Mouse (Mus musculus): ENCODE results near the gene Dnajb12. TPM values are rescaled to one million over a fixed set of nuclear protein-coding genes. Genes with fewer than 3 reads are reported as not detected.
A peak's percentile ranks its signal among the peaks of the same experiment; 100 is the strongest.

Gene Dnajb12
- total RNA-seq, 2 experiments from 2014 or later = 44.0 to 44.9 TPM

GRCm38 (mm10) chr10:59918111-59918510 is 38.8 kb downstream of the Dnajb12 start:
- no peak for DNase-seq

- peak; percentile 49 for DNase-seq
Observed at GRCm38 (mm10) chr10:59919494-59920181, 40.3 kb downstream of the Dnajb12 start.

GRCm38 (mm10) chr10:59920485-59920809 is 41.1 kb downstream of the Dnajb12 start:
- DNase-seq = no peak

- peak; percentile 55 for DNase-seq
Observed at GRCm38 (mm10) chr10:59920810-59921681, 41.7 kb downstream of the Dnajb12 start.

GRCm38 (mm10) chr10:59923493-59923892 is 44.1 kb downstream of the Dnajb12 start:
- no peak for DNase-seq

GRCm38 (mm10) chr10:59924305-59924704 is 44.9 kb downstream of the Dnajb12 start:
- DNase-seq = no peak

GRCm38 (mm10) chr10:59929205-59929604 is 49.8 kb downstream of the Dnajb12 start:
- DNase-seq = no peak

- DNase-seq = no peak
Observed at GRCm38 (mm10) chr10:59930996-59931395, 51.6 kb downstream of the Dnajb12 start.

GRCm38 (mm10) chr10:59932521-59932920 is 53.2 kb downstream of the Dnajb12 start:
- DNase-seq = no peak

- no peak for DNase-seq
Observed at GRCm38 (mm10) chr10:59934039-59934438, 54.7 kb downstream of the Dnajb12 start.

GRCm38 (mm10) chr10:59936058-59936856 is 56.9 kb downstream of the Dnajb12 start:
- no peak for DNase-seq

- no peak for DNase-seq
Observed at GRCm38 (mm10) chr10:59938662-59939061, 59.3 kb downstream of the Dnajb12 start.

- no peak for DNase-seq
Observed at GRCm38 (mm10) chr10:59939081-59939480, 59.7 kb downstream of the Dnajb12 start.

- no peak for DNase-seq
Observed at GRCm38 (mm10) chr10:59942281-59942846, 63.0 kb downstream of the Dnajb12 start.

- peak; percentile 56 for DNase-seq
Observed at GRCm38 (mm10) chr10:59942847-59943420, 63.6 kb downstream of the Dnajb12 start.

GRCm38 (mm10) chr10:59943421-59943989 is 64.1 kb downstream of the Dnajb12 start:
- DNase-seq = peak; percentile 60

GRCm38 (mm10) chr10:59945416-59945815 is 66.1 kb downstream of the Dnajb12 start:
- DNase-seq = no peak

- no peak for DNase-seq
Observed at GRCm38 (mm10) chr10:59946362-59946761, 67.0 kb downstream of the Dnajb12 start.

- no peak for DNase-seq
Observed at GRCm38 (mm10) chr10:59947296-59948073, 68.1 kb downstream of the Dnajb12 start.

GRCm38 (mm10) chr10:59948363-59949254 is 69.3 kb downstream of the Dnajb12 start:
- no peak for DNase-seq

All from gastrocnemius, postnatal 10 days (tissue).